Mouse (Mus musculus): ENCODE data around the gene Timm10.

DNA sequence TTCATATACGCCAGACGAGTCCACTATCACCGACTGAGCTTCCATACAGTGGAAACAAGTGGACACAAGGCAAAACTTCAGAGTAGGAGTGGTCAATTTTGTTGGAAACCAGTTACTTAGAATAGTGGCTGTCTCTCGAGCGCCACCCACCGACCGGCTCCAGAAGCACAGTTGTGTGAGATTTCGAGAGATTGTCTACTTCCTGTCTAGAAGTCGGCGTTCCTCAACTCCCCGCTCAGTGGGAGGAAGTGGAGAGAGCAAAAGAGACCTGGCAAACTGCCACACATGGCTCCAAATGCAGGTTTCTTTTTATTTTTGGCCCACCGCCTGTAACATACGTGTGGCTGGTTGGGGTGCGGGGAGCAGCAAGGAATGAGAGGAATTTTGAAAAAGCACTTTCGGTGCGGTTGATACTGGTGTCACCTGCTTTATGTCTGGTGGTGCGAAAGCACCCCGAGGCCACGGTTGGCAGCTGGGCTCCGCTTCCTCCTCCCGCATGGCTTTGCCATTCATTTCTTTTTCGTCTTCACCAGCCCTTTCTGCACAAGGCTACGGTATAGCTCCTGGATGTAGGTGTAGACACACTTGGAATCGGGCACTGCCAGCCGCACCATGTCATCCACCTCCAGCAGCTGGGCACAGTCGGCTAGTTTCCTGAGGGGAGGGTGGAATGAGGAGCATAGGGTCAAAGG is 15.8 kb upstream of the Timm10 start:
- TF ChIP-seq EP300 (IDR thresholded peaks at IDR 0.05; ENCODE audit: low read depth) (peak; percentile 66), CTCF (IDR thresholded peaks at IDR 0.05; ENCODE audit: low read depth) (peak; percentile 94)

Data from liver, postnatal 0 days (tissue).